Mouse (Mus musculus): Measurements from ENCODE around the gene Tiam2.
"Not testable (repeated sequence)": the region's sequence is repeated elsewhere in the genome, so short reads cannot be mapped to it uniquely, and the experiment has no call there.

DNA sequence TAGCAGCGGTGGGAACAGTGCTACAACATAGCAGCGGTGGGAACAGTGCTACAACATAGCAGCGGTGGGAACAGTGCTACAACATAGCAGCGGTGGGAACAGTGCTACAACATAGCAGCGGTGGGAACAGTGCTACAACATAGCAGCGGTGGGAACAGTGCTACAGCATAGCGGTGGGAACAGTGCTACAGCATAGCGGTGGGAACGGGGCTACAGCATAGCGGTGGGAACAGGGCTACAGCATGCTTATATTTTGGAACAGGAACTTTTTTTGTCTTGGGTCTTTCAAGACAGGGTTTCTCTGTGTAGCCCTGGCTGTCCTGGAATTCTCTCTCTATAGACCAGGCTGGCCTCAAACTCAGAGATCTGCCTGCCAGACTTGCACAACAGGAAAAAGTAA is 26.8 kb downstream of the Tiam2 start:
- not testable (repeated sequence) for TF ChIP-seq CTCF (IDR thresholded peaks at IDR 0.05; ENCODE audit: low read depth, low read length); EP300 (IDR thresholded peaks at IDR 0.05; ENCODE audit: insufficient read depth, low read depth, low read length); POLR2A (IDR thresholded peaks at IDR 0.05; ENCODE audit: insufficient read depth, low read length)
